Mouse (Mus musculus) ZHBTc4 (cell line): Measurements from ENCODE around the gene 5031410I06Rik.
A peak's percentile ranks its signal among the peaks of the same experiment; 100 is the strongest.
"Not testable (repeated sequence)": the region's sequence is repeated elsewhere in the genome, so short reads cannot be mapped to it uniquely, and the experiment has no call there.

Experiments
- DNase-seq: peaks from one replicate; pipeline ENCODE4 v3.0.0-alpha.2; 2011; ENCODE audit warnings: low read depth, low spot score

The 5031410I06Rik gene

DNA sequence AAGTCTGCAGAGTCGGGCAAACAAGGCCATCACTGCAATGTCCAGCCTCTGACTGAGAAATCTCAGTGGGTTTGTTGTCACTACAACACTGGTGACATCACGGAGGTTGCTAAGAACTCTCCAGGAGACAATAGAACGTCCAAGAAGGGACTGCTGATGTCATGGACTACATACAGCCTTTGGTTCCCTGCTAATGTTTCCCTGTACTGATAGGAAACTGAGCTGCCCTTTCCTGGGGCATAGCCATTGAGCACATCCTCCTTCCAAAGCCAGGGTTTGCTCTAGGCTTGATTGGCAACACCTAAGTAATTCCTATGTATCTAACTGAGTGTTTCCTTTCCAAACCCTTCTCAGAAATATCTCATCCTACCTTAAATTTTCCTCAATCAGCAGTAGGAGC is at the start of gene 5031410I06Rik:
Gene 5031410I06Rik, minus strand, starts transcription at position 101 of the 400 bp plus-strand sequence.
- DNase-seq: not testable (repeated sequence)

DNA sequence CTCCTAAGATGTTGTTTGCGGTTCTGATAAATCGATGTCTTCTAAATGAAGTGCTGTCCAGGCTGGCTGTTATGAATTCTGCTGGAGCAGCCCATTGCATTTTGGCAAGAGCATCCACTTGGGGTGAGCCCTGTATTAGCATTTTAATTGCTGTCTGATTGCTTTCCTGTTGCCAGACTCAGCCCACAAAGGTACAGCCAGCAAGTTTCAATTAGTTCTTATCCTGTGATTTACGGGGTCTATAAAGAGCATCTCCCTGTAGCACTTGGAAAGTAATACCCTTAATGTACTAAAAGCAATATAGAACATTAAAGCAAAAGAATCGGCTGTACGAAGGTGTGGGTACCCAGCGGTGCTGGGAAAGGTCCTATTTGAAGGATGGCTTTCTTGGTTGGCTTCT is 37.7 kb upstream of the 5031410I06Rik start:
- no peak for DNase-seq

DNA sequence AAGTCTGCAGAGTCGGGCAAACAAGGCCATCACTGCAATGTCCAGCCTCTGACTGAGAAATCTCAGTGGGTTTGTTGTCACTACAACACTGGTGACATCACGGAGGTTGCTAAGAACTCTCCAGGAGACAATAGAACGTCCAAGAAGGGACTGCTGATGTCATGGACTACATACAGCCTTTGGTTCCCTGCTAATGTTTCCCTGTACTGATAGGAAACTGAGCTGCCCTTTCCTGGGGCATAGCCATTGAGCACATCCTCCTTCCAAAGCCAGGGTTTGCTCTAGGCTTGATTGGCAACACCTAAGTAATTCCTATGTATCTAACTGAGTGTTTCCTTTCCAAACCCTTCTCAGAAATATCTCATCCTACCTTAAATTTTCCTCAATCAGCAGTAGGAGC is 16.2 kb upstream of the 5031410I06Rik start, which contains the start of gene Gm10220:
Gene Gm10220, minus strand, starts transcription at position 101 of the 400 bp plus-strand sequence.
- DNase-seq: not testable (repeated sequence)

DNA sequence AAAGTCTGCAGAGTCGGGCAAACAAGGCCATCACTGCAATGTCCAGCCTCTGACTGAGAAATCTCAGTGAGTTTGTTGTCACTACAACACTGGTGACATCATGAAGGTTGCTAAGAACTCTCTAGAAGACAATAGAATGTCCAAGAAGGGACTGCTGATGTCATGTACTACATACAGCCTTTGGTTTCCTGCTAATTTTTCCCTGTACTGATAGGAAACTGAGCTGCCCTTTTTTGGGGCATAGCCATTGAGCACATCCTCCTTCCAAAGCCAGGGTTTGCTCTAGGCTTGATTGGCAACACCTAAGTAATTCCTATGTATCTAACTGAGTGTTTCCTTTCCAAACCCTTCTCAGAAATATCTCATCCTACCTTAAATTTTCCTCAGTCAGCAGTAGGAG is 16.0 kb downstream of the 5031410I06Rik start, which contains the start of gene Gm10471:
Gene Gm10471, minus strand, starts transcription at position 101 of the 400 bp plus-strand sequence.
- DNase-seq: not testable (repeated sequence)

DNA sequence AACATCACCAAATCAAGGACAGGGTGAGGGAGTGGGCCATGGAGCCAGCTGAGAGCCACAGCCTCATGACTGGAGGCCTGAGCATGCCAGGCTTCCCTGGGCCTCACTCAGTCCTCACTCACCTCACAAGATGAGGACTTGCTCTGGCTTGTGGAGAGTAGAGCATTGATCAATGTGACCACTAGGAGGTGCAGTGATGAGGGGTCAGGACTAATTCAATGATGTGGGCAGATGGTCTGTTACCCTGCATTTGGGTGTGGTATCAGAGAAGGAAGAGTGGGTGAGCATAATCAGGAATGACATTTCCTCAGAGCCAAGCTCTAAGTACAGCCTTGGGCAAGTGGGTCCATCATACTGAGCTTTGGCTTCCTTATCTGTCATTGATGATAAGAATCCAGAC is 26.1 kb downstream of the 5031410I06Rik start:
- not testable (repeated sequence) for DNase-seq

DNA sequence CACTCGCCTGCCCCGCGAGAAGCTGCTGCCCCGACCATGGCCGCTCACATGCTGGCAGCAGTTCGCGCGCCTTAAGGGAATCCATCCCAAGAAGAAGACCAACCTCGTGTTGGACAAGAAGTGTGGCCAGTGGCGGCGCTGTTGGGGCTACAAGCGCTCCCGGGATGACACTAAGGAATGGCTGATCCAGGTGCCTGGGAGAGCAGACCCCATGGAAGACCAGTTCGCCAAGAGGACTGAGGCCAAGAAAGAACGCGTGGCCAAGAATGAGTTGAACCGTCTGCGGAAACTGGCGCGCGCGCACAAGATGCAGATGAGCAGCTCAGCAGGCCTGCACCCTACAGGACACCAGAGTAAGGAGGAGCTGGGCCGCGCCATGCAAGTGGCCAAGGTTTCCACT is 34.4 kb downstream of the 5031410I06Rik start:
- peak; percentile 88 for DNase-seq

DNA sequence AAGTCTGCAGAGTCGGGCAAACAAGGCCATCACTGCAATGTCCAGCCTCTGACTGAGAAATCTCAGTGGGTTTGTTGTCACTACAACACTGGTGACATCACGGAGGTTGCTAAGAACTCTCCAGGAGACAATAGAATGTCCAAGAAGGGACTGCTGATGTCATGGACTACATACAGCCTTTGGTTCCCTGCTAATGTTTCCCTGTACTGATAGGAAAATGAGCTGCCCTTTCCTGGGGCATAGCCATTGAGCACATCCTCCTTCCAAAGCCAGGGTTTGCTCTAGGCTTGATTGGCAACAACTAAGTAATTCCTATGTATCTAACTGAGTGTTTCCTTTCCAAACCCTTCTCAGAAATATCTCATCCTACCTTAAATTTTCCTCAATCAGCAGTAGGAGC is 46.7 kb downstream of the 5031410I06Rik start, which contains the start of gene Gm7347:
Gene Gm7347, minus strand, starts transcription at position 101 of the 400 bp plus-strand sequence.
- DNase-seq: not testable (repeated sequence)
